Mouse (Mus musculus): Measurements from ENCODE around the gene Hbs1l. TPM values are rescaled to one million over a fixed set of nuclear protein-coding genes. Genes with fewer than 3 reads are reported as not detected.

Hbs1l gene
- total RNA-seq, 2 experiments from 2014 or later = 70.1 to 74.9 TPM

DNA sequence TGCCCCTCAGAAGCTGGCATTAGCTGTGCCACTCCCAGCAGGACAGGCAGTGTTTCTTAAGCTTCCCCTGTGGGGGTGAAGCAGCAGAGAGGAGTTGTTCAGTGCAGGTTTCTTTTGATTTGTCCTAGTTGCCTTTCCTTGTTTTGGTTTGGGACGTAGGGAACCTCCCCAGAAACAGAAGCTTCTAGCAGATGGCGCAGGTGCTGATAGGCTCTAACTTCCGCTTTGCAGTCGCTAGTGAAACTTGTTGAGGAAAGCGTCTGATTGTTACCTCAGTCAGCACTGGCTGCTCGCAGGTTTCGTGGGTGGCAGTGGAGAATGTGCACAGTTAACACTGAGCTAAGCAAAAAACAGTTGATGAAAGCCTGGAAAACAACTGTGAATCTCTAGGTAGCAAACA is 6.0 kb downstream of the Hbs1l start:
- DNase-seq (ENCODE audit: low spot score) = no peak

DNA sequence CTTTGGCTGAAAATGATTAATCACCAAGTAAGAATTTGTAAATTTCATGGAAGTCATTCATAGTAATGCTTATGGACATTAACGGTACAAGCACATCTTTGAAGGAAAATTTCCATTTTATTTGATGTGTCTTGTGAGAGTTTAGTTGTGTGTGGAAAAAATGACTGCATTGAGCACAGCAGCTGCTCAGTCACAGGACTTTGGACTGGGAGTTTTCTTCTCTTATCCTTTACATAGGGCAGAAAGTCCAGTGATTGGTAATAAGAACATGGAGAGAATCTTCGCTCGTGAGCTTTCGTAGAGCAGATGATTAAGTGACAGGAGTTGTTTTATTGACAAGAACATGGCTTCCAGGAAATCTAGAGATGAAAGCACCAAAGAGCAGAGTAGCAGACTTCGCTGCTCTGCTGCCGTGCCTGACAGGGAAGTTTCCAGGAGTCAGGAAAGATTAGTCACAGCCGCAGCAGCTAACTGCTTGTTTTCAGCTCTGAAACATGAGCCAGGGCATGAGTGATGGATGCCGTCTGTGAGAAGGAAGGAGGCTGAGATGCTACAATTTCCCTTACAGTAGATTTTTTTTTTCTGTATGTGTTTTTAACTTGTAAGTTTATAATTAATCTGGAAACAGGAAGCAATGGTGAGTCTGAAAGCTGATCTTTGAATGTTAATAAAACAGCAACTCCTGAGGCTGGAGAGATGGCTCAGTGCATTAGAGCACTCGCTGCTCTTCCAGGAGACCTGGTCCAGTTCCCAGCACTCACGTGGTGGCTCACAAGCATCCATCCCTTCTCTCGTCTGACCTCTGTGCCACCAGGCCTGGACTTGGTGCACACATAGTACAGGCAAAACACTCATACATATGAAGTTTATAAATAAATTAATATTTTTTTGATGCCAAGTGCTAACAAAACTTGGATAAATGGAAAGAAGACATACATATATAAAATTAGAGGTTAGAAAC is 9.2 kb downstream of the Hbs1l start:
- DNase-seq (ENCODE audit: low spot score) = no peak
- intact Hi-C loops (cut with DNase I) = no loop called here

More for the DNA sequence above, 6.0 kb downstream of the Hbs1l start:
- intact Hi-C loops (cut with DNase I) = no loop called here

DNA sequence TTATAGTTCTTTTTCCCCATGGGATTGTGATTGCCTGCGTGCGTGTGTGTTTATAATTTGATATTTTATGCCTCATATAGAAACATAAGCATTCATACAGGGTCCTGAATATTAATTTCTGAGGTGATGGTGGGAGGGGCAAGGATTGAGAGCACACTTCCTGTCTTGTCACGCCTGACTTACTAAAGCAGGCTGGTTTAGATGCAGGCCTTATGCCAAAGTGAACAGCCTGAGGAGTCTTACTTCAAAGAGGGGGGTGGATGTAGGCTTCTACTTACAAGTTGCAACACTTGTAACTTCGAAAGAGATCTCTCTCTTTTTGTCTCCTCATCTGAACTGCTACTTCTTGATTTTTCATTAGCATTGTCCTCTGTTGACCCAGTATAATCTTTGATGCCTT is 18.0 kb downstream of the Hbs1l start:
- intact Hi-C loops (cut with DNase I) = no loop called here
- DNase-seq (ENCODE audit: low spot score) = no peak

DNA sequence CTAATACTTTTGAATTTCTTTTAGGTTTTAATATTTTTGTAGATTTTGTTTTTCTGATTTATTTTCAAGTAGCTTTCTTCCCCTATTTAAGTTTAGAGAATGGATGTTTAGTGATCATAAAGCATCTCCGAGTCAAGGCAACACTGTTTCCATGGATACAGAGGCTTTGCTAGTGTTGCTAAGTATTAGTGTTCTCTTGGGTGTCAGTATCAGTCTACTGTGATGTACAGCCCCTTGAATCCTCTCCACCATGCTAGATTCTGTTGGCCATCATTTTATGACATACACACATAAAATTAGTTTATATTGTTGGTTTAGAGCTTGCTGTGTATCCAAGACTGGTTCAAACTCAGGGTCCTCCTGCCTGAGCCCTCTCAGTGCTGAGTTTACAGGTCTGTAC is 20.3 kb downstream of the Hbs1l start:
- intact Hi-C loops (cut with DNase I) = no loop called here
- no peak for DNase-seq (ENCODE audit: low spot score)

DNA sequence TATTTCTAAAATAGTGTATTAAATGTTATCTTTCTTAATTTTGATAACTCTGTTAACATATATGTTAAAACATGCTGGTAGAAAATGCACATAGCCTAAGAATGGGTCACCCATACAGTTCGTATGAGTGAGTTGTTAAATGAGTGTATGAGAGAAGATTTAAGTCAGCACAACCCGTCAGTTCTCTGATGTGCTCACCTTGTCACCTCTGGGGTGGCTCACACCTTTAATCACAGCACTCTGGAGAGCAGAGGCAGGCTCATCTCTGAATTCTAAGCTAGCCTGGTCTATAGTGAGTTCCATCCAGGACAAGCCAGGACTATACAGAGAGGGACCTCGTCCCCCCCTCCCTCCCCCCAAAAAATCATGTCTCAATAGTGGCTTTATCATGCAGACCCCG is 22.5 kb downstream of the Hbs1l start:
- intact Hi-C loops (cut with DNase I) = no loop called here
- DNase-seq (ENCODE audit: low spot score) = no peak

DNA sequence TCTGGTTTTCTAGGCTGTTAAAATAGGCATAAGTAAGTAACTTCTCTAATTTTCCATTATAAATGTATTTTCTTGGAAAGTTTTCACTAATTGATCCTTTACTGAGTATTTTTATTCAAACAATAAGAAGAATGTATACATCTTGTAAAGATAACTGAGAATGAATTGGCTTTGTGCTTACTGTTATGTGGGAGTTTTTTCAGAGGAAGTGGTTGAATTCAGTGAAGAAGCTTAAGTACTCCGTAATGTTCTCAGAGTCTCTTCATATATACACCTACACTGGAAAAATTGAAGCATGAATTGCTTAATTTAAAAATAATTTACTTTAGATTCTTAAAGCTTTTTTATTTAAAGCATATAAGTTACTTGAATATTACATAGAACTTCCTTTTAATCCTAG is 23.2 kb downstream of the Hbs1l start:
- intact Hi-C loops (cut with DNase I) = no loop called here
- DNase-seq (ENCODE audit: low spot score) = no peak

DNA sequence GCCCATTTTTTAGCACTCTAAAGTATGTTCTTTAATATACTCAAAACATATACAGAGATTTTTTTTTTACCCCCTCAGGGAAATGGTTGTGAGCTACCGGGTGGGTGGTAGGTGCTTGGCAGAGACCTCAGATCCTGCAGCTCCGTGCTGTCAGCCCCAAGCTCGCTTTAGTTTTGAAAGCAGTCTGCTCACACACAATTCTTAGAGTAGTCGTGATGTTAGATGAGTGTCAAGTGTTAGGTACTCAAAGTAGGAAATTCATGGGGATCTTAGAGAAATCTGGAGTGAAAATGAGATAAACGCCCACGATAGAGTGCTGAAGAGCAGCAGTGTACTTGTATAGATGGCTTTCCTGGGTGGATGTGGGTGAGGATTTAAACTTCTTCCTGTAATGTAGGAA is 24.8 kb downstream of the Hbs1l start:
- intact Hi-C loops (cut with DNase I) = no loop called here
- DNase-seq (ENCODE audit: low spot score) = no peak

DNA sequence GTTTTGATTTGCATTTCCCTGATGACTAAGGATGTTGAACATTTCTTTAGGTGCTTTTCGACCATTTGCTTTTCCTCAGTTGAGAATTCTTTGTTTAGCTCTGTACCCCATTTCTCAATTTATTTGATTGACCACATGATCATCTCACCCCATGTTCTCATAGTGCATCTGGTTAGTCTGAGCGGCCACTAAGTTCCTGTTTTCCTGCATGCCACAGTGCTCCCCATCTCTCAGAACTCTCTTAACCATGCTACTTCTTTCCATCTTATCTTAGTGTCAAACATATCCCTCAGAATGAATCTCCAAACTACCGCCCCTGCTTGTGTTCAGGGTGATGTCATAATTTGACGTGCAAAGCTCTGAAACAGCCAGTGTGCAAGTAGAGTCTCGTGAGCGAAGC is 30.6 kb downstream of the Hbs1l start:
- DNase-seq (ENCODE audit: low spot score) = no peak
- intact Hi-C loops (cut with DNase I) = no loop called here

DNA sequence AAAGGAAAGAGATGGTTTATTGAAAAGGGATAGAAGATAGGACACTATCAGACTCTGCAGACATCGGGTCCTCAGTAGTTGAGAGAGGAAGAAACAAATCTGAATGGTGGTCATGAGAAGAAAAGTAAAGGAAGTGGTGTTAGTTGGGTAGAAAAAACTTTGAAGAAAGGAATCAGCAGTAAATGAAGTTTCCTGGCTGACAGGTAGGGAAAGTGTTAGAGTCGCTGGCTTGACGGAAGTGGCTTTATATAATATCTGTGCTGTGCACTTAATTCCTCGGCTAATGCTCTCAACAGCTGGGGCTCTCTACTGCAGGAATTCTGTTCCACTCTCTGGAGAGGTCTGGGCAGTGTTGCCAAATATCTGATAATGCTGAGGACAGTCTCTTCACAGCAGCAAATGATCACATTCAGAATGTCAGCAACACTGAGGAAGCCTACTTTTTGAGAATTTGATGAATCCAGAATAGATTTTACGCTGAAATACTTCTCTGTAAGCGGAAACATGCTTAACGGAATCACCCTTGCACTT is 31.9 kb downstream of the Hbs1l start:
- no peak for DNase-seq (ENCODE audit: low spot score)
- intact Hi-C loops (cut with DNase I) = no loop called here

DNA sequence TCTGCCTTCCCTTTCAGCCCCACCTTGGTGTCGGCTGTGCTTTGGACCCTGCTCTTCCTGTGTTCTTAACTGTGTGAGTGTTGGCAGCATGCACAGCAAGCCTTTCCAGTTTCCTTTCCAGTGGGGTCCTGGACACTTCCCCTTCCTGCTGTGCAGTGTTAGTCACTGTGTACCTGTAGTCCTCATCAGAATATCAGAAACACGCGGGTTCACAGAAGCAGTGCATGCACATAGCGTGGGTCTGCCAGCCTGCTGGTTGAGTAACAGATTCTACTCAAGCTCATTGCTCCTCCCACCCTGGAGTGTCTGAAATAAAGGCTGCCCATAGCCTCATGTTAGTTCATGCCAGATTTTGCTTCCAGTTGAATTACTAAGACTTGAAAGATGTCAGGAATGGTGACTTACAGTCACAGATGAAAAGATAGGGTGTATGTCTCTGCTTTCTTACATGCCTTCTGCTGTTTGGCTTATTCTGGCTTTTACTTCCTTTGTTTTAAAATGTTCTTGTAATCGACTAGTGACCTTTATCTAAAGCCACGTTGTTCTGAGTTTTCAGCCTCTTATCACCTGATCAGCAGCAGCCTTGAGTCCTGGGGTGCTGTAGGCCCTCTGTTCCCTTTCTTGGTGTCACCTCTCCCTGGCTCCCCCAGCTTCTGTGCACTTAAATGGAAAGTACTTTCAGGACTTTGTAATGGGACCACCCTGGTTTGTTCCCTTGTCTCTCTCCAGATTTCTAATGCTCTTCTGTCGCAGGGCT is 38.7 kb downstream of the Hbs1l start:
- DNase-seq (ENCODE audit: low spot score) = no peak
- intact Hi-C loops (cut with DNase I) = no loop called here

DNA sequence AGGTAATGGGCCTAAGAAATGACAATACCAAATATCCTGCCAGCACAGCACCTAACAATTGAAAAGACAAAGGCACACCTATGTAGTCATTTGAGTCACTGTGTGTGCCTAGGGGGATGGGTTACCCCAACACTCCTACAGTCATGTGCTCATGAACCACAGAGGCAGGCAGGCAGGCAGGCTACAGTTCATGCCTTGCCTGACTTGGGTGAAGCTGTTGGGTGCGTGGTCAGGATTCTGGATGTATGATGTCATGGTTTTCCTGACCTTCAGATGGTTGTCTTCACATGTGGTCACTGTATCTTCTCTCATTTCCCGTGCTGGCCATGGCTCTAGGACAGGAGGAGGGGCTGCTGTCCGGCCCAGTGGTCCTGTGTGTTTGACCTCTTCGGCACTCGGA is 39.8 kb downstream of the Hbs1l start:
- no peak for DNase-seq (ENCODE audit: low spot score)
- intact Hi-C loops (cut with DNase I) = no loop called here

DNA sequence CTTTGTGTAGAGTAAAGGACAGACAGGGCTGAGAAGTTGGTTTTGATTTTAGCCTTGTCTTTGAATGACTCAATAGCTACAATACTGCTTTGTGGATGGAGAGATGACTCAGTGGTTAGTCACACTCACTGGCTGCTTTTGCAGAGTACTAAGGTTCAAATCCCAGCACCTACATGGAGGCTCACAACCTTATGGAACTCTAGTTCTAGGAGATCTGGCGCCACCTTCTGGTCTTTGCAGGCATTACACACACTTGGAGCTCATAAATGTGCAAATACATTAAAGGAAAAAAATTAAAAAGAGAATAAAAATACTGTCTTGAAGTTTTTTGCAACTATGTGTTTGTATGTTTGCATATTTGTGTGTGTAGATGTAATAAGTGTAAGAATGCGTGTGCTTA is 41.4 kb downstream of the Hbs1l start:
- no peak for DNase-seq (ENCODE audit: low spot score)
- intact Hi-C loops (cut with DNase I) = no loop called here

DNA sequence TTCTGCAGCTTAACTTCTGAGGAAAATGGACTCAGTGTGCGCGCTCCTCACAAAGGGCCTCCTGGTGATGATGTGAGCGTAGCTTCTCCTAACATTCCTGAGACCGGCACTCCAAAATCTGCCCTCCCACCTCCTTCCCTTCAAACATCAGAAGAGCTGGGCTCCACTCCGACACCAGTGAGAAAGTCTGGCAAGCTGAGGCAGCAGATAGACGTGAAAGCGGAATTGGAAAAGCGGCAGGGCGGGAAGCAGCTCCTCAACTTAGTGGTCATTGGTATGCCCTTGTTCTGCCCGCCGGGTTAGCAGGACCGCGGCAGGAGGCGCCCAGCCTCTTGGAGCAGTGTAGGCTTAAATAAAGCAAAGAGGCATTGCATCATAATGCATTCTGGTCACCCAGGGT is 45.9 kb downstream of the Hbs1l start:
- no peak for DNase-seq (ENCODE audit: low spot score)
- intact Hi-C loops (cut with DNase I) = no loop called here

DNA sequence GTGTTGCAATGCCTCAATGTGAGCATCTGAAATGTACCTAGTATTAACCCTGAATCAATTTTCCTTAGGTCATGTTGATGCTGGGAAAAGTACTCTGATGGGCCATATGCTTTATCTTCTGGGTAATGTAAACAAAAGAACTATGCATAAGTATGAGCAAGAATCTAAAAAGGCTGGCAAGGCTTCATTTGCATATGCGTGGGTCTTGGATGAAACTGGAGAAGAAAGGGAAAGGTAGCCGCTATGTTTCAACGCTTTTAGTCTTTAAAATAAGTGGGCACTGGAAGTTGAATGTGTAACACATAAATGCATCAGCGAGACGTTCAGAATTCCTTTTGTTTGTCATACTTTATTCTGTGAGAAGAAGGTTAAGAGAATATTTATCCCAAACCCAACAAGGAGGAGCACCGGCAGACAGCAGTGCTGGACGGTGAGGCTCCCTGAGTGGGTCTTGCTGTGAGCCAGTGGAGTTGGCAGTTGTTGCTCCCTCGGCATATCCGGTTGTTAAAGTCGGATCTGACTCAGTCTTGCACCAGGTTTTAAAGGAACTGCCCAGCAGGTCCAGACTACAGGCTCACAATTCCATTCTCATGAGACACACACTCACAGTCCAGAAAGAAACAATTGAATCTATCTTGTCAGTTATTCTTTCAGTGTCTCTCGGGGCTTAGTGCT is 46.7 kb downstream of the Hbs1l start:
- no peak for DNase-seq (ENCODE audit: low spot score)
- intact Hi-C loops (cut with DNase I) = no loop called here

DNA sequence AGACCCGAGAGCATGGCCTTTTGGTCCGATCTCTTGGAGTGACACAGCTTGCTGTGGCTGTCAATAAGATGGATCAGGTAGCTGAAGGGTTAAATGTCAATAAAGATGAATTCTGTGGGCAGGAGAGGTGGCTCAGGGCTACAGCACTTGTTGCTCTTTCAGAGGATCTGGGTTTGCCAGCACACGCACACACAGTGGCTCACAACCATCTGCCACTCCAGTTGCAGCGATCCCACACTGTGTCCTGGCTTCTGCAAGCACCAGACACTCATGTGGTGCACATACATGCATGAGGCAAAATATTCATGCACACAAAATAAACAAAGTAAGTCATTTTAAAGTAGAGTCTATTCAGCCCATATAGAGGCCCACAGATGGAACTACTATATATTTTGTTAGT is 51.6 kb downstream of the Hbs1l start:
- no peak for DNase-seq (ENCODE audit: low spot score)
- intact Hi-C loops (cut with DNase I) = no loop called here

DNA sequence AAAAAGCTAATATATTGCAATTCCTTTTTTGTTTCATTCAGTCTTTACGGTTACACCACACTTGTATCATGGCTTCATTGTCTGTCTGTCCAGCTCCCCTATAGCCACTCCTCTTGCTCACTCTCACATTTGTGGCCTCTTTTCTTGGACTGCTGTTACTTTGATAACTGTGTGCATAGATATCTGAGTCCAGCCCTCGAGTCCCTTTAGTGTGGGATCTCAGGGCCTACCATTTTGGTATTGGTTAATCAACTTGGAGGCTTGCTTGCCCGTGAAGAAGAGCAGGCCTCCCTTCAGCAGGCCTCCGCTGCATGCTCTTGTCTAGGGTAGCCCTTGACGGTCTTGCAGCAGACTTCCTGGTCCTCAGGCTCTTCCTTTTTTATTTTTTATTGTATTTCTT is 53.7 kb downstream of the Hbs1l start:
- intact Hi-C loops (cut with DNase I) = no loop called here
- no peak for DNase-seq (ENCODE audit: low spot score)

DNA sequence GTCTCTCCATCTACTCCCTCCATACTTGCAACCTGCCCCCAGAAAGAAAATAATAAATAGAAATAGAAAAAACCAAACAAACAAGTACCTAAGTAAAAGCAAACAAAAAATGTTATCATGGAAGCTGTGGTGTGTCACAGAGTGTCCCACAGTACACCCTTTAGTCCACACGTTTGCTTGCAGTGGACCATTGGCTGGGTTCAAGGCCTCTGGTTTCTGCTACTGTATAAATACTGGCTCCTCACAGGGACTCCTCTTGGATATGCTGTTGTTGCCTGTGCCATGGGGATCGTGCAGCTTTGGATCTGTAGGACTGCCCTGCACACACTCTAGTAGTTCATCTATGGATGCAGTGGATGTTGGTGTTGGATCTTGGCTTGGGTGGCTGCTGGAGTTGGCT is 54.2 kb downstream of the Hbs1l start:
- intact Hi-C loops (cut with DNase I) = no loop called here
- no peak for DNase-seq (ENCODE audit: low spot score)

DNA sequence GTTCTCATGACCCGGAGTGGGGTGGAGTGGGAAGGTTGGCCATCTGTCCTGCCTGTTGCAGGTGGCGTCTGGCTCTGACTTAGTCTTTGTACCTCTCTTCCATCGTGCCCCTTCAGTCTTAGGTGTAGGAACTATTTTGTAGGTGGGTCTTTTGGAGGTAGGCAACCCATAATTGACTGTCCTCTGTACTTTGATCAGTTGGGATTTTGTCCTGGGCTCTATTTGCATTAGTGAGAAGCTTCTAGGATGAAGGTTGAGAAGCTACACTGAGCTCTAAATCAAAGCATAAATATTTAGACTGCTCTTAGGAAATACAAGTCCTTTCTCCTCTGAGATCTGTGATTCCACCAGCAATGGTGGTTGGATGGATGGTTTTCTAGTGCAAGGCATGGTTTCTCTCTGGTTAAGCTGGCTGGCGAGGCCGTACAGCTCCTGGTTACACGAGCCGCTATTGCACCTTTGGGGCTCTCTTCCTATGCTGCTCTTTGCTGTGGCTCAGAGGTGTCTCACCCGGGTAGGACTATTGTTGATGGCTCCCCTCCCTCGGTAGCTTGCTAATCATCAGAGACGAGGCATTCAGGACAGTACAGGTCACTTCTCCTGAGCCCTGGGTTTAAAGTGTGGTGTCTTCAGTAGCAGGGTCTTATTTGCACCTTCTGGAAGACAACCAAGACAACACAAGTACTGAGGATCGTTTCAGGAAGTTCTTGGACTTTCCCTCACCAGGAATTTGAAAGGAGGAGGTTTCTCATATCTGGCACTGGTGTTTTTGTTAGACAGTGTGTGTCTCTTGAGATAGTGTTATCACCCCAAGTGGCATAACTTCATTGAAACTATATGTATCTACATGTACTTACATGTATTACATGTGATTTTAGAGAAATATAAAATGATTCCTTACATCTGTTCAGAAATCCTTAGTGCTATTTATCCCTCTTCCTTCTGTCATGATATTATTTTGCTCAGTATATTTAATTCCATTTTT is 55.0 kb downstream of the Hbs1l start:
- intact Hi-C loops (cut with DNase I) = no loop called here
- DNase-seq (ENCODE audit: low spot score) = no peak

DNA sequence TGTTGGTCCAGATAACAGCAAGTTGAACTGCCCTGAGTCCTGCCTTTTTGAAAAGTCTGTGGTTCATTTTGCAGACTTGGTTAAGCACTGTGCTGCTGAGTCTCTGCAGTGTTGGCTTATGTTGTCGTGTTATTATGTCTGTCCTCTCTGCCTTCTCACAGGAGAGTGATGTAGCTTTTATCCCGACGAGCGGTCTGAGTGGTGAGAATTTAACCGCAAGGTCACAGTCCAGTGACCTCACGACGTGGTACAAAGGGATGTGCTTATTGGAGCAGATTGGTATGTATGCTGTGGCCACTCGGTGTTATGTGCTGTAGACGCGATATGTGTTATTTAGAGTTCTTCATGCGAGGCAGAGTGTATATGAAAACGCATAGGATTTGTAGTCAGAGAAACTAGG is 56.0 kb downstream of the Hbs1l start:
- DNase-seq (ENCODE audit: low spot score) = no peak
- intact Hi-C loops (cut with DNase I) = no loop called here
